Mouse (Mus musculus) hindbrain, embryonic 13.5 days (tissue): ENCODE data around the gene Gm8720. TPM values are rescaled to one million over a fixed set of nuclear protein-coding genes. Genes with fewer than 3 reads are reported as not detected.
"Not testable (repeated sequence)": the region's sequence is repeated elsewhere in the genome, so short reads cannot be mapped to it uniquely, and the experiment has no call there.

Experiments
- ATAC-seq: fragments of 200-750 bp; cut with Nextera tagmentation; 2 replicates; pipeline ENCODE4 v1.8.0; 2017; ENCODE audit warnings: moderate TSS enrichment; ENCODE audit not compliant: low FRiP score
- H3K27ac ChIP-seq: fragments of 300-500 bp; sonication (generic); 2 replicates; pipeline ENCODE4 v1.5.1; 2015; ENCODE audit warnings: inconsistent platforms, mild to moderate bottlenecking, moderate library complexity
- H3K27me3 ChIP-seq: fragments of 300-500 bp; sonication (generic); 2 replicates; pipeline ENCODE4 v1.6.1; 2015; ENCODE audit warnings: mild to moderate bottlenecking, inconsistent platforms
- H3K36me3 ChIP-seq: fragments of 300-500 bp; sonication (generic); 2 replicates; pipeline ENCODE4 v1.6.1; 2015; ENCODE audit warnings: mild to moderate bottlenecking, inconsistent platforms
- H3K4me1 ChIP-seq: fragments of 300-500 bp; sonication (generic); replicated peaks from 2 replicates; pipeline ENCODE4 v1.6.1; 2015; ENCODE audit warnings: inconsistent platforms
- H3K4me2 ChIP-seq: fragments of 300-500 bp; sonication (generic); 2 replicates; pipeline ENCODE4 v1.6.1; 2015; ENCODE audit warnings: inconsistent platforms, mild to moderate bottlenecking, moderate library complexity
- H3K4me3 ChIP-seq: fragments of 300-500 bp; sonication (generic); 2 replicates; pipeline ENCODE4 v1.5.1; 2015; ENCODE audit warnings: mild to moderate bottlenecking, inconsistent platforms
- H3K9ac ChIP-seq: fragments of 300-500 bp; sonication (generic); 2 replicates; pipeline ENCODE4 v1.6.1; 2015; ENCODE audit warnings: mild to moderate bottlenecking, inconsistent platforms
- H3K9me3 ChIP-seq: fragments of 300-500 bp; sonication (generic); 2 replicates; pipeline ENCODE4 v1.6.1; 2016; ENCODE audit warnings: inconsistent platforms
- WGBS: fragments of 180-500 bp; shearing (Covaris S2); methylation state at CpG from one replicate; pipeline ENCODE4 v1.1.7; 2015; 5-methylcytosine and 5-hydroxymethylcytosine counted together
- polyA plus RNA-seq: library from polyadenylated mRNA; unstranded; fragments of >200 nt; fragmentation: Nextera tagmentation; extraction: Ambion mirVana; gene quantifications from 2 replicates; pipeline ENCODE4 v1.2.1, GENCODE M21; 2015

Gene Gm8720
- not detected in 2 replicates for polyA plus RNA-seq

DNA sequence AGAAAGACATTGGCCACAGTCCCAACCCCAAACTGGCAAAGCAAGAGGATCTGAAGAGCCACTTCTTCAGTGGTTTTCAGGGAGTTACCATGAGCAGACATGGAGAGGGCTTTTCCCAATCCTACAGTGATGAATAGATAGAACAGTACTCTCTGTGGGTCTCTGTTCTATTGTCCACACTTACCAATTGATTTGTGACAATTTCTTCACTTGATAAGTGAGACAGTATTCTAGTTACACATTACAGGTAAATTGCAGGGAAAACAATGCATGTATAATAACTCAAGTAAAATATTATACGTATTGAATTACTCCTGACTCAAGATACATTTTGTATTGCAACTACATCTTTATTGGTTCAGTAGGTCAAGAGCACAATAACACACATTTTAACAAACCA, at the start of gene Gm8720:
TSS of gene Gm8720 (minus strand) at position 101 of the 400 bp plus-strand sequence.
- not testable (repeated sequence) for H3K4me2 ChIP-seq, H3K36me3 ChIP-seq, H3K27me3 ChIP-seq, H3K9ac ChIP-seq, H3K4me3 ChIP-seq, H3K4me1 ChIP-seq, ATAC-seq, H3K9me3 ChIP-seq, H3K27ac ChIP-seq
- no CpG with 5 or more reads among the region's 1 CpGs for WGBS

DNA sequence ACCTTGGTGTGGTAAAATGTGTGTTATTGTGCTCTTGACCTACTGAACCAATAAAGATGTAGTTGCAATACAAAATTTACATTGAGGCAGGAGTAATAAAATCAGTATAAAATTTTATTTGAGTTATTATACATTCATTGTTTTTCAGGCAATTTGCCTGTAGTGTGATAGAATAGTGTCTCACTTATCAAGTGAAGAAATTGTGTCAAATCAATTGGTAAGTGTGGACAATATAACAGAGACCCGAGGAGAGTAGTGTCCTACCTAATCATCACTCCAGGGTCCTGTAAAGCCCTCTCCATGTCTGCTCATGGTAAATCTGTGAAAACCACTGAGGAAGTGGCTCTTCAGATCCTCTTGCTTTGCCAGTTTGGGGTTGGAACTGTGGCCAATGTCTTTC, 12.0 kb downstream of the Gm8720 start, which contains the start of gene Vmn1r163:
TSS of gene Vmn1r163 (plus strand) at position 301 of the 400 bp plus-strand sequence.
- H3K27ac ChIP-seq, H3K4me2 ChIP-seq, H3K27me3 ChIP-seq, ATAC-seq, H3K36me3 ChIP-seq, H3K4me3 ChIP-seq, H3K9ac ChIP-seq, H3K9me3 ChIP-seq, H3K4me1 ChIP-seq: not testable (repeated sequence)
- WGBS = no CpG with 5 or more reads among the region's 1 CpGs

DNA sequence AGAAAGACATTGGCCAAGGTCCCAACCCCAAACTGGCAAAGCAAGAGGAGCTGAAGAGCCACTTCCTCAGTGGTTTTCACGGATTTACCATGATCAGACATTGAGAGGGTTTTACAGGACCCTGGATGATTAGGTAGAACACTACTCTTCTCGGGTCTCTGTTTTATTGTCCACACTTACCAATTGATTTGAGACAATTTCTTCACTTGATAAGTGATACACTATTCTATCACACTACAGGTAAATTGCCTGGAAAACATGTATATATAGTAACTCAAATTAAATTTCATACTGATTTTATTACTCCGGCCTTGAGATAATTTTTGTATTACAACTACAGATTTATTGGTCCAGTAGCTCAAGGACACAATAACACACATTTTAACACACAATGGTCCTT, 47.4 kb downstream of the Gm8720 start, which contains the start of gene Gm4216:
TSS of gene Gm4216 (minus strand) at position 101 of the 400 bp plus-strand sequence.
- not testable (repeated sequence) for H3K27me3 ChIP-seq, ATAC-seq, H3K4me2 ChIP-seq, H3K4me3 ChIP-seq, H3K9ac ChIP-seq, H3K9me3 ChIP-seq, H3K4me1 ChIP-seq, H3K27ac ChIP-seq, H3K36me3 ChIP-seq
- WGBS = no CpG with 5 or more reads among the region's 3 CpGs

Other genes starting within 250 kb of the Gm8720 start
- gene Vmn1r159, start 223.9 kb downstream of the Gm8720 start, polyA plus RNA-seq = not detected in 2 replicates
- gene Vmn1r160, start 196.2 kb downstream of the Gm8720 start, polyA plus RNA-seq = not detected in 2 replicates
- gene Gm4214, start 82.8 kb downstream of the Gm8720 start, polyA plus RNA-seq = not detected in 2 replicates
- not detected in 2 replicates for gene Gm4216, start 47.5 kb downstream of the Gm8720 start, polyA plus RNA-seq
- not detected in 2 replicates for gene Vmn1r163, start 11.9 kb downstream of the Gm8720 start, polyA plus RNA-seq
- gene Gm10662, start 77.0 kb upstream of the Gm8720 start, polyA plus RNA-seq = not detected in 2 replicates
- gene Vmn1r165, start 149.9 kb upstream of the Gm8720 start, polyA plus RNA-seq = not detected in 2 replicates
- not detected in 2 replicates for gene Vmn1r166, start 184.2 kb upstream of the Gm8720 start, polyA plus RNA-seq
- gene Gm6902, start 211.4 kb upstream of the Gm8720 start, polyA plus RNA-seq = not detected in 2 replicates
- not detected in 2 replicates for gene Nlrp4e, start 233.7 kb upstream of the Gm8720 start, polyA plus RNA-seq